Mouse (Mus musculus) embryonic facial prominence, embryonic 13.5 days (tissue): ENCODE measurements around the gene Zfp9. TPM values are rescaled to one million over a fixed set of nuclear protein-coding genes. Genes with fewer than 3 reads are reported as not detected.

ENCODE experiments used
- ATAC-seq: fragments of 200-750 bp; cut with Nextera tagmentation; 2 replicates; pipeline ENCODE4 v1.8.0; 2017; ENCODE audit warnings: low read depth; ENCODE audit not compliant: insufficient number of reproducible peaks, insufficient read depth, low FRiP score, low TSS enrichment
- H3K27ac ChIP-seq: fragments of 300-500 bp; sonication (generic); 2 replicates; pipeline ENCODE4 v1.5.1; 2015; ENCODE audit warnings: moderate library complexity, mild to moderate bottlenecking, inconsistent platforms
- H3K27me3 ChIP-seq: fragments of 300-500 bp; sonication (generic); 2 replicates; pipeline ENCODE4 v1.6.1; 2015; ENCODE audit warnings: mild to moderate bottlenecking, inconsistent platforms
- H3K36me3 ChIP-seq: fragments of 300-500 bp; sonication (generic); 2 replicates; pipeline ENCODE4 v1.6.1; 2015; ENCODE audit warnings: mild to moderate bottlenecking, inconsistent platforms
- H3K4me1 ChIP-seq: fragments of 300-500 bp; sonication (generic); 2 replicates; pipeline ENCODE4 v1.6.1; 2015; ENCODE audit warnings: inconsistent platforms
- H3K4me2 ChIP-seq: fragments of 300-500 bp; sonication (generic); 2 replicates; pipeline ENCODE4 v1.6.1; 2015; ENCODE audit warnings: moderate library complexity, mild to moderate bottlenecking, inconsistent platforms
- H3K4me3 ChIP-seq: fragments of 300-500 bp; sonication (generic); 2 replicates; pipeline ENCODE4 v1.5.1; 2015; ENCODE audit warnings: mild to moderate bottlenecking, inconsistent platforms
- H3K9ac ChIP-seq: fragments of 300-500 bp; sonication (generic); 2 replicates; pipeline ENCODE4 v1.6.1; 2015; ENCODE audit warnings: mild to moderate bottlenecking, inconsistent platforms
- H3K9me3 ChIP-seq: fragments of 300-500 bp; sonication (generic); 2 replicates; pipeline ENCODE4 v1.6.1; 2016; ENCODE audit warnings: inconsistent platforms
- WGBS: fragments of 180-500 bp; shearing (Covaris S2); methylation state at CpG from one replicate; pipeline ENCODE4 v1.1.7; 2015; ENCODE audit warnings: mixed read lengths; 5-methylcytosine and 5-hydroxymethylcytosine counted together
- microRNA-seq: library from miRNA; unstranded; fragments of <30 nt; microRNA quantifications from one replicate; pipeline ENCODE4, GENCODE M21; 2016
- polyA plus RNA-seq: library from polyadenylated mRNA; unstranded; fragments of >200 nt; fragmentation: Nextera tagmentation; extraction: Ambion mirVana; gene quantifications from 2 replicates; pipeline ENCODE4 v1.2.1, GENCODE M21; 2015

Zfp9 gene
- polyA plus RNA-seq, 1 experiment from 2014 or later = 14.3 TPM

DNA sequence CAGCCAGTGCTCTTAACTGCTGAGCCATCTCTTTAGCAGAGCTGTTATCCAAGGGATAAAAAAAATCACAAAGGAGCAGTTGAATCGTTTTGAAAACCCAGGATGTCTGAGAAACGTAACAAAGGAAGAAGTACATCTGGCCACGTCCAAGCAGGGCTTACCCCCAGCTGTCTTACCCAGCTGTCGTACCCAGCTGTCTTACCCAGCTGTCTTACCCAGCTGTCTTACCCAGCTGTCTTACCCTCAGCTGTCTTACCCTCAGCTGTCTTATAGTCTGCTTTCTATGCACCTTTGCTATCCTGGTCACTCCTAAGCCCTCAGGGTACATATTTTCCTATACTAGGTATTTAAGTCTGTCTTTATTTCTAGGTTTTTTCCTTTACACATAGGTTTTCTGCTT is 47.6 kb downstream of the Zfp9 start:
- no peaks in the 10 kb centered on the region for H3K4me1 ChIP-seq
- peaks cover 8% of the 10 kb centered on the region; the same call in 1 of the 2 replicates for H3K9me3 ChIP-seq
- no peak overlapping the region for H3K27ac ChIP-seq
- WGBS = 80% methylated on average over 4 of the region's 4 CpGs
- no peak overlapping the region for H3K4me2 ChIP-seq
- H3K9ac ChIP-seq = no peak overlapping the region
- H3K36me3 ChIP-seq = peaks cover 60% of the 10 kb centered on the region
- ATAC-seq = no peak
- H3K27me3 ChIP-seq = no peaks in the 10 kb centered on the region
- no peak overlapping the region for H3K4me3 ChIP-seq

DNA sequence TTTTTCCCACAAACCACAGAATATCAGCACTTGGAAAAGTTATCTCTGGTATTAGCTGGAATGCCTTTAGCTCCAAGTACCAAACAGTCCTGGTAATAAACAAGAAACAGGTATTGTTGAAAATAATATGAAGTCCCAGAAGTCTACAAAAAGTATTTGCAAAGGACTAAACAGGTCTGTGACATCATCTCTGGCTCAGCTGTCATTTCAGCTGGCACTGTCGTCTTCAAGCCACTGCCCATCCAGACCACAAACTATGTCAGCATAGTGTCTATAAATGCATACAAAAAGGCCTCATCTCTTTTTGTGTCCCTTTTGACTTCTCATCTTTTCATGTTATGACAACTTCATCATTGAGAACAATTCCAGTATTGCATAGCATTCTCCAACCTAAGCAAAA is 52.5 kb downstream of the Zfp9 start:
- Histone ChIP-seq H3K36me3 (peaks cover 45% of the 10 kb centered on the region), H3K4me2 (no peak overlapping the region), H3K27ac (no peak overlapping the region), H3K27me3 (no peaks in the 10 kb centered on the region), H3K4me3 (no peak overlapping the region), H3K9me3 (peaks cover 8% of the 10 kb centered on the region; the same call in 1 of the 2 replicates), H3K9ac (no peak overlapping the region), H3K4me1 (no peaks in the 10 kb centered on the region)
- ATAC-seq = no peak
- WGBS = 97% methylated on average over 1 of the region's 1 CpGs

DNA sequence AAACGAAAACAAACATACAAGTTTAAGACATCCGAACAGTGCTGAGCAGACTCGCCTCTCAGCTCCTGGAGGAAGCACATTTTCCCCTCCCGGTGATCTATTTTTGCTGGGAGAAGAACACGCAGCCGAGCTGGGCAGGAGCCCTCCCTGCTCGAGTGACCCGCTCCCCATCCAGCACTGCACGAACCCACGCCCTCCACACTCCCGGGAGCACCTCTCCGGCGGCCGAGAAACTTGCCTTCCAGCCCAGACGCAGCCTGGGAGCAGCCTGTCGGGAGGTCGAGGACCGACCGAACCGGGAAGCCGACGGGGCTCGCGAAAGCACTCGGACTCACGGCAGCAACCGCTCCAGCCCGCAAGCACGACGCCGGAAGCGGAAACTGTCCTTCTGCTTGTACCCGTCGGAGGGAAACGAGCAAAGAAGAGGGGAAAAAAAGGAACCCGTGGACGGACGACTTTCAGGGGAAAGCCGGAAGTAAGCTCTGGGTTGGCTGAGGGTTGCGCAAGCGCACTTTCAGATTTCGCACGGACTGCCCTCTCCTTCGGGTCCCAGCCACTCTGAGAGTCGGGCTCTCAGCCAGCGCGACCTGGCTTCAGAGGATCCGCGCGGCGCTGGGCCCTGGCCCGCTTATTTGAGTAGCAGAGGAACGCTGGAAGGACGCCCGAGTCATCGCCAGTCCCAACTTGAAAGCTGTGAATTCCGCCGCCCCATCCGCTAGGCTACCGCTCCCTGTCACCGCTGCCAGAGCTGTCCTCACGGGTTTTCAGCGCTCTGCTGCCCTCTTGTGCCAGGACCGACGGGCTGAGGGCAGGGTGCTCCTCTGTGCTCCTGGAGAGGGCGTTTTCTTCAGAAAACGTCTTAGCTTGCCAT is 59.8 kb downstream of the Zfp9 start, which contains the start of gene Bms1:
Gene Bms1 (minus strand): TSS at position 425 of the 871 bp plus-strand sequence.
- H3K27ac ChIP-seq = peak within 1 kb of the TSS; percentile 68
- peaks cover 30% of the 10 kb centered on the region for H3K36me3 ChIP-seq
- peak; percentile 94 for ATAC-seq
- peaks cover 11% of the 10 kb centered on the region for H3K4me1 ChIP-seq
- H3K9me3 ChIP-seq = no peaks in the 10 kb centered on the region
- under 1% methylated on average over 67 of the region's 67 CpGs for WGBS
- H3K9ac ChIP-seq = peak within 1 kb of the TSS; percentile 93
- H3K27me3 ChIP-seq = no peaks in the 10 kb centered on the region
- peak within 1 kb of the TSS; percentile 87 for H3K4me3 ChIP-seq
- peak within 1 kb of the TSS; percentile 69 for H3K4me2 ChIP-seq

Small RNA genes lying within 50 kb of the gene (microRNA-seq; reads per million reads assigned to microRNA genes)
- not detected for gene Gm25953

Other genes starting within 250 kb of the Zfp9 start
- 35.7 and 40.8 TPM in 2 replicates for gene Bms1, start 59.8 kb downstream of the Zfp9 start, polyA plus RNA-seq
- 12.1 and 13.4 TPM in 2 replicates for gene Zfp248, start 23.8 kb downstream of the Zfp9 start, polyA plus RNA-seq
- gene Ankrd26, start 82.9 kb upstream of the Zfp9 start, polyA plus RNA-seq = 16.9 and 17.5 TPM in 2 replicates